Mouse (Mus musculus) CD4-positive naive resting alpha-beta T cell, adult 76 days (primary cell): ENCODE measurements around the gene Olfr51. TPM values are rescaled to one million over a fixed set of nuclear protein-coding genes. Genes with fewer than 3 reads are reported as not detected.

Experiments used
- total RNA-seq: library from RNA; stranded (reverse); gene quantifications from one replicate; pipeline ENCODE4 v1.2.4, GENCODE M21; 2023

The Olfr51 gene
- not detected for total RNA-seq

GRCm38 (mm10) chr11:51003296-51003695 is at the start of gene Olfr51:
Olfr51 (plus strand) TSS chr11:51003596.

GRCm38 (mm10) chr11:50953665-50954064 is 49.7 kb upstream of the Olfr51 start, which contains the start of gene Prop1:
Prop1 (minus strand) TSS chr11:50953765.

GRCm38 (mm10) chr11:50966230-50966629 is 37.2 kb upstream of the Olfr51 start, which contains the start of gene Olfr1378:
Olfr1378 (plus strand) TSS chr11:50966530.

GRCm38 (mm10) chr11:50981667-50982066 is 21.7 kb upstream of the Olfr51 start, which contains the start of gene Olfr1377:
Olfr1377 (plus strand) TSS chr11:50981967.

GRCm38 (mm10) chr11:51013936-51014335 is 10.5 kb downstream of the Olfr51 start, which contains the start of gene Olfr54:
Olfr54 (plus strand) TSS chr11:51014236.

GRCm38 (mm10) chr11:51047809-51048208 is 44.4 kb downstream of the Olfr51 start, which contains the start of gene Olfr1375:
Olfr1375 (plus strand) TSS chr11:51048109.

GRCm38 (mm10) chr11:51059151-51059571 is 55.8 kb downstream of the Olfr51 start, which contains the start of gene Zfp354a:
Zfp354a (plus strand) TSS chr11:51059257.

Other genes starting within 250 kb of the Olfr51 start
- 7.1 TPM for gene Zfp354c, start 175.9 kb upstream of the Olfr51 start, total RNA-seq
- gene Zfp879, start 162.0 kb upstream of the Olfr51 start, total RNA-seq = 0.32 TPM
- gene Grm6, start 152.9 kb upstream of the Olfr51 start, total RNA-seq = 3.1 TPM
- gene Zfp454, start 115.9 kb upstream of the Olfr51 start, total RNA-seq = not detected
- 4.1 TPM for gene Zfp2, start 87.4 kb upstream of the Olfr51 start, total RNA-seq
- gene Zfp354b, start 72.0 kb upstream of the Olfr51 start, total RNA-seq = not detected
- gene 4933414I15Rik, start 59.8 kb upstream of the Olfr51 start, total RNA-seq = not detected
- not detected for gene Prop1, start 49.8 kb upstream of the Olfr51 start, total RNA-seq
- not detected for gene Olfr1378, start 37.1 kb upstream of the Olfr51 start, total RNA-seq
- not detected for gene Olfr1377, start 21.6 kb upstream of the Olfr51 start, total RNA-seq
- gene Olfr54, start 10.6 kb downstream of the Olfr51 start, total RNA-seq = not detected
- gene Olfr1375, start 44.5 kb downstream of the Olfr51 start, total RNA-seq = not detected
- not detected for gene Zfp354a, start 55.7 kb downstream of the Olfr51 start, total RNA-seq
- not detected for gene Gm12569, start 216.9 kb downstream of the Olfr51 start, total RNA-seq